Mouse (Mus musculus) E14TG2a.4 (cell line): ENCODE data around the gene Fermt2.

ENCODE experiments used
- H3K27me3 ChIP-seq: 2 replicates; pipeline ENCODE4 v1.6.1; 2014; ENCODE audit warnings: low read length, control low read depth; ENCODE audit not compliant: insufficient read depth
- H3K36me3 ChIP-seq: 2 replicates; pipeline ENCODE4 v1.6.1; 2014; ENCODE audit warnings: low read length, control low read depth; ENCODE audit not compliant: insufficient read depth
- H3K4me1 ChIP-seq: replicated peaks from 2 replicates; pipeline ENCODE4 v1.6.1; 2014; ENCODE audit warnings: low read depth, low read length, control low read depth
- H3K4me3 ChIP-seq: replicated peaks from 2 replicates; pipeline ENCODE4 v1.5.1; 2014; ENCODE audit warnings: mild to moderate bottlenecking, low read length
- H3K9me3 ChIP-seq: 2 replicates; pipeline ENCODE4 v1.6.1; 2014; ENCODE audit warnings: low read length, control low read depth
- CTCF ChIP-seq: conservative IDR thresholded peaks from 2 replicates; pipeline ENCODE4 v1.5.1; 2014; ENCODE audit warnings: low read length
- NANOG ChIP-seq: IDR thresholded peaks from 2 replicates; pipeline ENCODE4 v1.6.1; 2014; ENCODE audit warnings: borderline replicate concordance, low read length, mixed read lengths
- POU5F1 ChIP-seq: IDR thresholded peaks from 2 replicates; pipeline ENCODE4 v1.6.1; 2014; ENCODE audit warnings: low read length, borderline replicate concordance

The Fermt2 gene

DNA sequence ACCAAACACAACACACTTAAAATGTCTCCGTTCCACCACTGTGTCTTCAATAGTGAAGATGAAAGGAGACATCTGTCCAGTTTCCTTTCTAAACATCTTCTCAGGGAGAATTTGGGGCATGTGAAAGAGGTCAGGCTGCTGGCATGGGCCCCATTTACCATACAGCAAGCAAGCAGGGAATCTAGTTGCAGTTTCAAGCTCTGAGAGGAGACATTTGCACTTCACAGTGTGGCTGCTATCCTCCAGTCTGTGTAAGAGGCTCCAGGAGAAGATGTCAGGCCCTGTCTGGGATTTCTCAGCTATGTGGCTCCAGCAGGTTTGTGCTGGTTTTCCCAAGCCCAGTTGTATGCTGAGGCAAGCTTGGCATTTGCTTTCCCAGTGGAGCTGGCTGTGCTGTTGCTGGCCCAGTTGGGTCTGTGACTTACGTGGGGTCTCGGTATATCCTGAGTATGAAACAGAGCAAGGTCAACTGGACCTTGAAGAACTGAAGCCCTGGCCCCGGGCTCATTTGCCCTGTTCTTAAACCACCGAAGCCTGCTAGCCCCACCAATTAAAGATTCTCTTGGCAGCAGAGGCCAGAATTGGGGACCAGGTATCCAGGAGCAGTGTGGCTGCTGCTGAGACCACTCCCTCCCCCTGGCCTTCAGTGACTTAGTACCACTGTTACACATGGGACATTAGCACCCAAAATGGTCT is 76.2 kb downstream of the Fermt2 start:
- Histone ChIP-seq H3K9me3 (no peaks in the 10 kb centered on the region), H3K36me3 (peaks cover 12% of the 10 kb centered on the region), H3K27me3 (no peaks in the 10 kb centered on the region), H3K4me1 (peaks cover 93% of the 10 kb centered on the region), H3K4me3 (no peak overlapping the region; the same call in 1 of the 2 replicates)
- no peak for TF ChIP-seq POU5F1

DNA sequence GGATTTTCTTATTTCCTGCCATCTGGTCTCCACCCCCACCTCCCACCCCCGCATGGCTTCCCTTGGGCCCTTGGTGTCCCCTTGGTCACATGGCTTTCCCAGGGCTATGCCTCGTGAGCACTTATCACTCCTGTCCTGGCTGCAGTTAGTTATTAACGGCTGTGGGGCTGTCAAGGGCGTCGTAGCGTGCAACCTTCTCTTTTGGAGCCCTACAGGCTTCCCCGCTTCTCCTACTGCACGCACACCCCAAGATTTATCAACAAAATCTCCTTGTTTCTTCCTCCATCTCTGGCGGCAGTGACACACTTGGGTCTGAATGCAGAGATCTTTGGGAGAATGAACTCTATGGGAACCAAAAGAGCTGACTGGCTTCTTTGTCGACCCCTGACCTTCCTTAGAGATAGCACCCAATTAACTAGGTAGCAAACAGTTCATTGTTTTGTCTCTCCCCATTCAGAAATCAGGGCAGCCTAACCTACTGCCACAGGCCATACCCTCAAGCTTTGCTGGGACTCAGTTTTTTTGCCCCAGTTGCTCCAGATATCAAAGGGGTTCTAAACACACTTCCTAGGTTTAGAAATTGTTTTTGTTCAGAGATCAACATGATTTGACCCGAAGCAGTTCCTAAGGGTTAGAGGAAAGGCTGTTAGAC is 76.9 kb downstream of the Fermt2 start:
- Histone ChIP-seq H3K9me3 (no peaks in the 10 kb centered on the region), H3K4me3 (no peak overlapping the region), H3K36me3 (peaks cover 5% of the 10 kb centered on the region), H3K27me3 (no peaks in the 10 kb centered on the region), H3K4me1 (peaks cover 93% of the 10 kb centered on the region)
- no peak for TF ChIP-seq POU5F1
- no peak for TF ChIP-seq CTCF
- TF ChIP-seq NANOG = no peak

DNA sequence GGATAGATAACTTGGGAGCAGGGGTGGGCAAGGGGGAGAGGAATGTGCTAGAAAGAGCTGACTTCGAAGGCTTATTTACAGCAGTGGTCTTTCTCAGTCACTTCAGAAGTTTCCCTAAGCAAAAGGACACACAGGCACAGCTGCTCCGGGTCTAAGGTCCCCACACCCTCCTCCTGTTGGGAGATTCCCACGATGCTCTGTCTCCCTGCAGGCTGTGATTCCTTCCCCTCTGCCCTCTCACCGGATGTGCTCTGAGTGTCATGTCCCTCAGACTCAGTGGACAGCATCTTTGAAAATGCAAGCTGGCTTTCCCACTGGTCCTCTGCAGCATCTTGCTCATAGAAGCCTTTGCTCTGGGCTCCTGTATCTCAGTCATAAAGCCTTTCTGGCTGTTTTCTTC is 77.8 kb downstream of the Fermt2 start:
- Histone ChIP-seq H3K9me3 (no peaks in the 10 kb centered on the region), H3K4me1 (peaks cover 92% of the 10 kb centered on the region), H3K4me3 (no peak overlapping the region), H3K36me3 (no peaks in the 10 kb centered on the region), H3K27me3 (no peaks in the 10 kb centered on the region)
- TF ChIP-seq CTCF (no peak), NANOG (no peak), POU5F1 (no peak)

DNA sequence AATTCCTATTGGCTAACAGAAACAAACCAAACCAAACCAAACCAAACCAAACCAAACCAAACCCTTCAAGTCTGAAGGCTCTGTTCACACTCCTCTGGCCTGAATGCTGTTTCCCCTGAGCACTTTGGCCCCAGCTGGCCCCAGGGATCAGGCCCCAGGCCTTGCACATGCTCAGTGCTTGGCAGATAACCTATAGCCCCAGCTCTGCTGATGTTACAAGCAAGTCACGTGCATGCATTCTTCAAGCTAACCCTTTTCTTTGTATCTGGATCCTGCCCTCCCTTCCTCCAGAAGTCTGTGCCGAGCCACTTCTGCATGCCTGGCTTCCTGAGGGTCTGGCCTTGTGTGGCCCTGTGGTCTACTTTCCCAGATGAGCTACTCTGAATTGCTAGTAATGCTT is 78.8 kb downstream of the Fermt2 start:
- H3K36me3 ChIP-seq = no peaks in the 10 kb centered on the region
- H3K9me3 ChIP-seq = no peaks in the 10 kb centered on the region
- H3K4me1 ChIP-seq = peaks cover 94% of the 10 kb centered on the region
- H3K27me3 ChIP-seq = no peaks in the 10 kb centered on the region
- H3K4me3 ChIP-seq = no peak overlapping the region
- TF ChIP-seq POU5F1 (no peak), NANOG (no peak), CTCF (no peak)

DNA sequence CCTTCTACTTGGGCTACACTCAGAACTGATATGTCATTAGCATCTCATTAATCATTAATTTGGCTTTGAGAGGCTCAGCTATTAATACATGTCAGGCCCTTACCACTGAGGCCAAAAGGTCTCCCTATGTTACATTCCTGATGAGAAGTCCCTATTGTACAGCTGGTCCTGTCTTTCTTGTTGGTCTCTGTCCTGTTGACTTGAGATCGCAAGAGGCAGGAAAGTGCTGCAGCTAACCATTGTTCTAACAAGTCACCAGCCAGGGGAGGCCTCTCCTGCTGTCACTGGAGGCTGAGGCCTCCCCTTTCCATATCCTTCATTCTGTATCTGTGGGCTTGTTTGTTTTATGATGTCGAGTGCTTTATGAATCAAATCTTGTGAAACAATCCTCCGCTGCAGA is 83.1 kb downstream of the Fermt2 start:
- H3K9me3 ChIP-seq = no peaks in the 10 kb centered on the region
- no peak for TF ChIP-seq CTCF
- TF ChIP-seq NANOG = no peak
- H3K4me3 ChIP-seq = peak overlapping the region; percentile 51

DNA sequence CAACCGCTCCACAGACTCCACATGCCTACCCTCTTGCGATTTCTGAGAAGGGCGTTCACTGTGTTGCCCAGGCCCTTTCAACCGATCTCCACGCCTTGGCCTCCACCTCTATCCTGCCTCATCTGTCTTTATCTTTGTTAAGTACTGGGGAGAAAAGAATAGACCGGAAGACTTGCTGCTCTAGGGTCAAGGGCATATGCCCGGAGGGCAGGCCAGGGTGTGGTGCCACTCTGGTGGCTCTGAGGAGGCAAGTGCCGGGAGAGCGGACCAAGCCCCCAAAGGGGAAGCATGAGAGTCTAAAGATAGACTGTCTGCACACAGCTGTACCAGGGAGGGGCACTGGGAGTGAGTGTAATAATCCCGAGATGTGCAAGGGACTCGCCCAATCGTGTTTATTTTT is 84.5 kb downstream of the Fermt2 start:
- no peaks in the 10 kb centered on the region for H3K27me3 ChIP-seq
- H3K36me3 ChIP-seq = no peaks in the 10 kb centered on the region
- H3K9me3 ChIP-seq = no peaks in the 10 kb centered on the region
- peaks cover 79% of the 10 kb centered on the region for H3K4me1 ChIP-seq
- peak overlapping the region; percentile 50 for H3K4me3 ChIP-seq
- peak; percentile 92 for TF ChIP-seq NANOG
- TF ChIP-seq POU5F1 = no peak
- TF ChIP-seq CTCF = no peak

More for the DNA sequence above, 83.1 kb downstream of the Fermt2 start:
- Histone ChIP-seq H3K36me3 (no peaks in the 10 kb centered on the region), H3K4me1 (peaks cover 81% of the 10 kb centered on the region), H3K27me3 (no peaks in the 10 kb centered on the region)

DNA sequence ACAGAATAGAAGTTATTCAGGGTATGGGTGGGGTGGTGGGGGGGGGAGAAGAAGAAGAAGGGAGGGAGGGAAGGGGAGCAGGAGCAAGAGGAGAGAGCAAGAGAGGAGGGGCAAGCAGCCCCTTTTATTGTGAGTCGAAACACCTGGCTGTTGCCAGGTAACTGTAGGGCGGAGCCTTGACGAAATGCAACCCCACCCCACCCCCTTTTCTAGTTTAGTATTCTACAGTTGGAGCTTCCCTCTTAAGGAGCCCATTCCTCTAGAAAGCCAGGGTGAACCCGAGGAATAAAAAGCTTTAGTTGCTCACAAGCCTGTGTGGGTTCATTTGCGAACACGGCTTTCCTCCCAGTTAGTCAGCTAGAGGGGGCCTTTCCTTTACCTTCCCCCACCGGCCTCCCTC is 85.0 kb downstream of the Fermt2 start:
- TF ChIP-seq CTCF (no peak), NANOG (no peak), POU5F1 (no peak)
- Histone ChIP-seq H3K9me3 (no peaks in the 10 kb centered on the region), H3K4me1 (peaks cover 79% of the 10 kb centered on the region), H3K4me3 (peak overlapping the region; percentile 60), H3K36me3 (no peaks in the 10 kb centered on the region), H3K27me3 (no peaks in the 10 kb centered on the region)

DNA sequence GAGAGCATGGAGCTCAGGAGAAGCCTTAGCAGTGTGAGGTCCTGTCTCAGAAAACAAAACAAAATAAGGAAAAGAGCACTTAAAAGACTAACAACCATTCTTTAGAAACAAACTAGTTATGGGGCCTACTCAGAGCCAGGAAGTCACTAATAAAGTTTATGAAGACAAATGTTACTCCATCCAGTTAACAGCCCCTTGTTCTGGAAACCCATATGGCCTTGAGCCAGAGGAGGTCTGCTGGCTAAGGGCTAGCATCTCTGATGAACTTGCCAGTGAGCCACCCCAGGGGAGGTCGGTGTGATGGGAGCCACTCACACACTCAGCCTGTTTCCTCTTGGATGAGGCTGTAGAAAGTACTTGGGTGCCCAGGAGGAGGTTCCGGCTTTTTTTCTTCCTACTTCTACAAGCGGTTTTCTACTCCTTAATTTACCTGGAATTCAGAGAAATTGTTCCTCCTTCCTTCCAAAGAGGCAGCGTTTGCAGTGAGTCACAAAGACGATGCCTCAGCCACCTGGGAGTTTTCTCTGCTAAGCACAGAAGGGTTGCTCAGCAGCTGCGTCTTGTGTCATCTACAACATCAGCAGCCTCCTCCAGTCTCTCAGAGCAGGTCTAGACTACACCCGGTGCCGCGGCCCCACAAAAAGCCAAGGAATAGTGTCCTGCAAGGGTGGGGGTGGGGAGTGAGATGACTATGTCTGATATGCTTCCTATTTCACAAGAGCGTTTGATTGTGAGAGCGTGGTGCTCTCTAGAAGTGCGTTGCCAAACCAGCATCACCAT is 86.9 kb downstream of the Fermt2 start:
- TF ChIP-seq POU5F1 = no peak
- no peak for TF ChIP-seq CTCF
- TF ChIP-seq NANOG = no peak
- no peaks in the 10 kb centered on the region for H3K27me3 ChIP-seq
- no peaks in the 10 kb centered on the region for H3K9me3 ChIP-seq
- H3K4me1 ChIP-seq = peaks cover 83% of the 10 kb centered on the region
- peak overlapping the region; percentile 41 for H3K4me3 ChIP-seq
- no peaks in the 10 kb centered on the region for H3K36me3 ChIP-seq
